Mouse (Mus musculus) stomach, embryonic 15.5 days (tissue): ENCODE results near the gene Stx18. TPM values are rescaled to one million over a fixed set of nuclear protein-coding genes. Genes with fewer than 3 reads are reported as not detected.

Experiments used
- ATAC-seq: fragments of 200-750 bp; cut with Nextera tagmentation; 2 replicates; pipeline ENCODE4 v1.8.0; 2017; ENCODE audit warnings: low read depth, moderate number of reproducible peaks, moderate TSS enrichment; ENCODE audit not compliant: insufficient read depth, low FRiP score
- H3K27ac ChIP-seq: fragments of 300-500 bp; sonication (generic); 2 replicates; pipeline ENCODE4 v1.5.1; 2015; ENCODE audit warnings: mild to moderate bottlenecking, inconsistent platforms
- H3K27me3 ChIP-seq: fragments of 300-500 bp; sonication (generic); replicated peaks from 2 replicates; pipeline ENCODE4 v1.6.1; 2015; ENCODE audit warnings: inconsistent platforms
- H3K36me3 ChIP-seq: fragments of 300-500 bp; sonication (generic); 2 replicates; pipeline ENCODE4 v1.6.1; 2015; ENCODE audit warnings: inconsistent platforms
- H3K4me1 ChIP-seq: fragments of 300-500 bp; sonication (generic); 2 replicates; pipeline ENCODE4 v1.6.1; 2015; ENCODE audit warnings: inconsistent platforms
- H3K4me2 ChIP-seq: fragments of 300-500 bp; sonication (generic); 2 replicates; pipeline ENCODE4 v1.6.1; 2015; ENCODE audit warnings: mild to moderate bottlenecking, inconsistent platforms
- H3K4me3 ChIP-seq: fragments of 300-500 bp; sonication (generic); replicated peaks from 2 replicates; pipeline ENCODE4 v1.5.1; 2015; ENCODE audit warnings: inconsistent platforms
- H3K9ac ChIP-seq: fragments of 300-500 bp; sonication (generic); 2 replicates; pipeline ENCODE4 v1.6.1; 2015; ENCODE audit warnings: inconsistent platforms
- H3K9me3 ChIP-seq: fragments of 300-500 bp; sonication (generic); 2 replicates; pipeline ENCODE4 v1.6.1; 2016; ENCODE audit warnings: inconsistent platforms
- WGBS: fragments of 180-500 bp; shearing (Covaris S2); methylation state at CpG from one replicate; pipeline ENCODE4 v1.1.7; 2015; 5-methylcytosine and 5-hydroxymethylcytosine counted together
- polyA plus RNA-seq: library from polyadenylated mRNA; unstranded; fragments of >200 nt; fragmentation: Nextera tagmentation; extraction: Ambion mirVana; gene quantifications from 2 replicates; pipeline ENCODE4 v1.2.1, GENCODE M21; 2015

Stx18 gene
- polyA plus RNA-seq, 1 experiment from 2014 or later, result 37.2 TPM

DNA sequence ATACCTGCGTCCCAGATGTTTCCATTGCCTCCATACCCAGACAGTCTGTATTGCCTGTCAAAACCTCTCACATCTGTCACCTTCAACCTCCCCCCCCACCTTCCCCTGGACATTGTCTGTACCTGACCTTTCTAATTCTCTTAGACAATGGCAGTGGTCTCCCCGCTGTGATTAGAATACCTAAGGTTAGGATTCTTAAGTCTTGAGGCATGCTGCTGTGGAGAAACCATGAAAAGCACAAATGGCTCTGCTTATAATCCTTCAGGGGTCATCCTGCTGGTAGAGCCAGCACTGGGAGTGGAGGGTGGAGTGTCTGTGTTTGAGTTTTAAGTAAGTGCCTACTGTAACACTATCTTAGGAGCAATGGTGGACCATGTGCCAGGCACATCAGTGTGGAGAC is 64.4 kb downstream of the Stx18 start:
- 0 out of 2 replicates have a peak, but pooled peaks cover 13% of the 10 kb centered on the region for H3K36me3 ChIP-seq
- ATAC-seq, result no peak
- 90% methylated on average over 2 of the region's 2 CpGs for WGBS

DNA sequence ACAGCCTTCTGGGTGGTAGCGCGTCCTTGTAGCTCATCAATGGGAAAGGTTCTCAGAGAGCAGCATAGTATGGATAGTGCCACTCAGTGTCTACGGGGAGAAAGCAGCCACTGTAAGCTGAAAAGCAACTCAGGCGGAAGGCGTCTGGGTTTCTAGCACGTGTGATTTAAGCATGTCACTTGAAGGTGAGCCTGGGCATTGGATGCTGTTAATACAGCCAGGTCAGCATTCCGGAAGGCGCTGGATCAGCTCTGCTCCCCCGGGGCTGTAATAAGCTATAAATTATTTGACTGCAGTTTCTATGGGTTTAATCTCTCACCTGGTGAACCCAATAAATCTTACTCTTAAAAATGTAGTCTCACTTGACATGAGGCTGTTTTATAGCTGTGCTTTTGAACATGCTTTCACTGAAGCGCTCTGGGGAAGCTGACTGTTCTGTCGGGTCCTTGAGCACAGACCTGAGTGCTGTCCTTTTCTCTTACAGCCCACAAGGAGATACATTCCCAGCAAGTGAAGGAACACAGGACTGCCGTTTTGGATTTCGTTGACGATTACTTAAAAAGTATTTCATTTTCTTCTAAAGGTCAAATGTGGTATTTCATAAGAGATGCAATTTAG is 67.6 kb downstream of the Stx18 start:
- no peaks in the 10 kb centered on the region for H3K9me3 ChIP-seq
- 0 out of 2 replicates have a peak, but pooled peaks cover 13% of the 10 kb centered on the region for H3K36me3 ChIP-seq
- H3K4me2 ChIP-seq, result no peak overlapping the region
- H3K27me3 ChIP-seq, result no peaks in the 10 kb centered on the region
- H3K4me3 ChIP-seq, result no peak overlapping the region
- no peak overlapping the region for H3K27ac ChIP-seq
- no peaks in the 10 kb centered on the region for H3K4me1 ChIP-seq
- no peak for ATAC-seq
- no peak overlapping the region for H3K9ac ChIP-seq
- WGBS, result 82% methylated on average over 14 of the region's 14 CpGs

More for the DNA sequence above, 64.4 kb downstream of the Stx18 start:
- no peak overlapping the region for H3K9ac ChIP-seq
- H3K27me3 ChIP-seq, result no peaks in the 10 kb centered on the region
- H3K27ac ChIP-seq, result no peak overlapping the region
- H3K4me2 ChIP-seq, result no peak overlapping the region
- H3K4me3 ChIP-seq, result no peak overlapping the region
- no peaks in the 10 kb centered on the region for H3K9me3 ChIP-seq
- H3K4me1 ChIP-seq, result no peaks in the 10 kb centered on the region

DNA sequence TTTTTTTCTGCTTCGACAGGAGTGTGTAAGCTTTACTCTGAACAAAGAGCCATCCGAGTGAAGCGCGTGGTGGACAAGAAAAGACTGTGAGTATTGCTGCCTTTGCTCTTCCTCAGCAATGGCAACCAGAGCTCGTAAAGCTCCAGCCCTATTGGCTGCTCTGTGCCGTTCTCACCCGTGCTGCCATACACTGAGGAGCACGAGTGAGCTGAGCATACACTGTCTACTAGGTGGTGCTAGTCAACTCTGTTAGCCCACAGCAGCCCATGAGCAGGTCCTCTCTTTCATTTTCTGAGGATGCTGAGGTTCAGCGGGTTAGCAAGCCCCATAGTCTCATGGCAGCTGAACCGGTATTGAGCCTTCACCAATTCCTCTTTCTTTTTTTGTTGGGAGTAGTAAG is 68.3 kb downstream of the Stx18 start:
- no peak overlapping the region for H3K4me3 ChIP-seq
- no peak for ATAC-seq
- no peaks in the 10 kb centered on the region for H3K9me3 ChIP-seq
- H3K27ac ChIP-seq, result no peak overlapping the region
- H3K9ac ChIP-seq, result no peak overlapping the region
- 86% methylated on average over 10 of the region's 10 CpGs for WGBS
- 0 out of 2 replicates have a peak, but pooled peaks cover 13% of the 10 kb centered on the region for H3K36me3 ChIP-seq
- no peak overlapping the region for H3K4me2 ChIP-seq
- no peaks in the 10 kb centered on the region for H3K27me3 ChIP-seq
- H3K4me1 ChIP-seq, result no peaks in the 10 kb centered on the region

DNA sequence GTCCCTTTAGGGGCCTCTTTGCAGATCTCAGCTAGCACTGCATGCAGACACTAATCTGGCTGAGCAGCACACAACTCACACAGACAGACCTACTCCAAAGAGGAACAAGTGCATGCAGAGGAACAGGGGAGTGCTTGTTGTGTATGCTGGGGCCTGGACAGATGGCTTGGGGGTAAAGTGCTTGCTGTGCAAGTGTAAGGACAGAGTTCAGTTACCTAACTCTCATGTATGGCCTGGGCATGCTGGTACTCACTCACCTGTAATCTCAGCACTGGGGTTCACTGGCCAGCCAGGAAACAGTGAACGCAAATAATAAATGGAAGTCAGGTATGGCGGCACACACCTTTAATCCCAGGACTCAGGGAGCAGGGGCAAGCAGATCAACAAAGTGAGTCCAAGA is 76.0 kb downstream of the Stx18 start:
- Histone ChIP-seq H3K4me2 (no peak overlapping the region), H3K9me3 (no peaks in the 10 kb centered on the region), H3K4me3 (no peak overlapping the region), H3K4me1 (no peaks in the 10 kb centered on the region), H3K36me3 (peaks cover 3% of the 10 kb centered on the region; the same call in 1 of the 2 replicates), H3K27ac (no peak overlapping the region), H3K9ac (no peak overlapping the region), H3K27me3 (no peaks in the 10 kb centered on the region)
- ATAC-seq, result no peak
- 95% methylated on average over 2 of the region's 2 CpGs for WGBS

DNA sequence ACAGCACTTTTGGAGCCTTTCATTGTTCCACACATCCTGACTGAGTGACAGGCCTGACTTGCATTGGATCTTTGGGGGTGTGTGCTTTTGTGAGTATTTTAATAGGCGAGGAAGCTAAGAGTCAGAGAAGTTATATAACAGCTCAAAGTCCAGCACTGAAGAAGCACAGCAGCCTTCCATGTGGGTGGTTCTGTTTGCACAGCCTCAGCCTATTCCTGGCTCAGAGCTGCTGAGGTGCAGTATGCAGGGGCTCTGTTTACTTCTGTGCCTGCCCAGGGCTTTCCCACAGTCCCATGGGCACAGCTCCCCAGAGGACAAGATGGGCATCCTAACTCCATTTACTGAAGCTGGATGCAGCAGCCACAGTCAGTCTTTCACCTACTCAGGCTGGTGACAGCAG is 78.5 kb downstream of the Stx18 start:
- H3K9me3 ChIP-seq, result no peaks in the 10 kb centered on the region
- H3K36me3 ChIP-seq, result peaks cover 3% of the 10 kb centered on the region; the same call in 1 of the 2 replicates
- H3K27ac ChIP-seq, result no peak overlapping the region
- no peak overlapping the region for H3K4me2 ChIP-seq
- peak; percentile 82 for ATAC-seq
- H3K4me1 ChIP-seq, result no peaks in the 10 kb centered on the region
- H3K9ac ChIP-seq, result no peak overlapping the region
- H3K27me3 ChIP-seq, result no peaks in the 10 kb centered on the region
- no peak overlapping the region for H3K4me3 ChIP-seq
- WGBS, result 70% methylated on average over 1 of the region's 1 CpGs

DNA sequence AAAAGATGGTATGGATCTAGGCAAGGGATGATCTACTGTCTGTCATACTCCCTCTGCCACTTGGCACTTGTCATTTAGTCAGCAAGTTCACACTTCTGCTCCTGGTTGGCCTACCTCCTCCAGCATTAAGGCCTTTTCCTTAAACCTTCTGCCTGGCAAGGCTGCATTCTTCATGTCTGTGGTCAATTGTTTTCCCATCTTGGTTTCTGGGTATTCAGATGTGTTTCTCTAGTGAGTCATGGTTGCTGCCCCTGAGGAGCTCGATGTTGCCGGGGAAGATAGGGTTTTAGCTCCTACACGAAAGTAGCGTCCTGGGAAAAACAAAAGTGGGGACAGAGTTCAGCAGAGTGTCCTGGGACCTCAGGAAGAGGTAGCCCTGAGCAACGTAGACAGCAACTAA is 80.7 kb downstream of the Stx18 start:
- Histone ChIP-seq H3K27ac (no peak overlapping the region), H3K9ac (no peak overlapping the region), H3K4me1 (no peaks in the 10 kb centered on the region), H3K27me3 (no peaks in the 10 kb centered on the region), H3K4me2 (no peak overlapping the region), H3K36me3 (peaks cover 3% of the 10 kb centered on the region; the same call in 1 of the 2 replicates), H3K9me3 (no peaks in the 10 kb centered on the region), H3K4me3 (no peak overlapping the region)
- 89% methylated on average over 5 of the region's 5 CpGs for WGBS
- no peak for ATAC-seq

DNA sequence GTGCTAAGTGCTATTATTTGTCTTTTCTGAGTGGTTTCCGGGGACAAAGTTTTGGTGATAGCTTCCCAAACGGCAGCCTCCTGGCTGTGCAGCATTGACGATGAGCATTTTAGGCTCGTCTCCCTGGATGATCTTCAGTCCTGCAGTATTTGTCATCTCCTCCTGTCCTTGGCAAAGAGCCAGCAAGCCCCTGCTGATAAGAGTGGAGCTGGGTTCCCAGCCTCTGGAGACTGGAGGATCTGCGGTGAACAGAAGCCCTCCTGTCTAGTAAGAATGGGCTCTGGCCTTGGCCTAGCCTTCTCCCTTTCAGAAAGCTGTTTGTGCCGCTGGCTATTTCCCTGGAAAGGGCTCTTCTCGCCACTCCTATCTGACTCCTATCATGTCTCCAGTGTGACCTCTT is 83.2 kb downstream of the Stx18 start:
- no peak overlapping the region for H3K9ac ChIP-seq
- H3K27ac ChIP-seq, result no peak overlapping the region
- H3K4me2 ChIP-seq, result no peak overlapping the region
- H3K9me3 ChIP-seq, result no peaks in the 10 kb centered on the region
- no peaks in the 10 kb centered on the region for H3K4me1 ChIP-seq
- H3K36me3 ChIP-seq, result no peaks in the 10 kb centered on the region
- WGBS, result 76% methylated on average over 7 of the region's 7 CpGs
- H3K4me3 ChIP-seq, result no peak overlapping the region
- ATAC-seq, result no peak
- no peaks in the 10 kb centered on the region for H3K27me3 ChIP-seq

DNA sequence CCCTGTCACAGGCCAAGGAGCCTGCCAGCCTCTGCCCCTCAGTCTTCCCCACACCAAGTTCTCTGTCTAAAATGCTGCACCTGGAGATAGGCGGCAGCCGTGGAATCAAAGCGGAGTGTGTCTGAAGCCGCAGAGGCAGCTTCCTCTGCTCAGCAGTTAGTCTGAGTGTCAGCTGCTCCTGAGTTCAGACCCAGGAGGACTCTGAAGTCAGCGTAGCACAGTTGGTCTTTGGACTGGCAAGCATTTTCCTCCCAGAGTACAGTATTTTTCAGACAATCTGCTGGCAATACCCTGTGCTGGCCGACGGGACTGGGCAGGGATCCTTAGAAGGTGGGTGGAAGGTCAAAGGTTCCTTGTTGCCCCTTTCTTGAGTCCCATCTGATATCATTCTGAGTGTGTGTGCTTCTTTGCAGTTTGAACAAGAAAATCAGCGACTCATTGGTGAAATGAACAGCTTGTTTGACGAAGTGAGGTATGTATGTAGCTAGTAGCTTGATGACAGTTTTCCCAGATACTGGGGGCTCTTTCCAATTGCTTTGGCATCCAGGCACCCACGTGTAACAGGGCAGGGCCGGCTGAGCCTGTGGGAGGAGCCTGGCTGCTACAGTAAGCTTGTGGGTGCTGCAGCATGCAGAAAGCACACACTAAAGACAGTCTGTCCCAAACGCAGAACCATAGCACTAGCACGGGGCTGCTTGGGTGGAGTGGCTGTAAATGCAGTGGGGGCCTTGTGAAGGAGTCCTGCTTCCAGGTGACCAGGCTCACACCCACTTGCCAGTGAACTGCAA is 88.2 kb downstream of the Stx18 start:
- 82% methylated on average over 13 of the region's 13 CpGs for WGBS
- no peak for ATAC-seq

DNA sequence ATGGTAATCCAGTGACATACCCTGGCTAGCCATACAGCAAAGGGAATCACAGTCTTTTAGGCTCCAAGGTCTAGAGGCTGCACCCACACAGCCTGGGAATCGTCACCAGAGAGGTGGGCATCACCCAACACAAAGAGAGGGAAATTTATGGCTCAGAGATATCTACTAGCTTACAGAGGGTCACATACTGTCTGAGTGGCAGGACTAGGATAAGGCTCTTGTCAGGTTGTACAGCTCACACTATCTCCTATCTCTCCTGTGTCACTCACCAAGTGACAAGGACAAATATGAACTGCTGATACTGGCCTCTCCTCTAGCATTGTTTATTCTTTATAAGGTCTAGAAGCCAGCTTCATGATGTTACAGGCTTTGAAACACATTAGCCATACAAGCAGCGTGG is 90.8 kb downstream of the Stx18 start:
- H3K27me3 ChIP-seq, result no peaks in the 10 kb centered on the region
- WGBS, result 81% methylated on average over 2 of the region's 2 CpGs
- H3K4me3 ChIP-seq, result no peak overlapping the region
- H3K27ac ChIP-seq, result no peak overlapping the region
- H3K9me3 ChIP-seq, result no peaks in the 10 kb centered on the region
- ATAC-seq, result no peak
- H3K36me3 ChIP-seq, result peaks cover 11% of the 10 kb centered on the region; the same call in 1 of the 2 replicates
- H3K9ac ChIP-seq, result no peak overlapping the region
- no peaks in the 10 kb centered on the region for H3K4me1 ChIP-seq
- no peak overlapping the region for H3K4me2 ChIP-seq

More for the DNA sequence above, 88.2 kb downstream of the Stx18 start:
- Histone ChIP-seq H3K9me3 (no peaks in the 10 kb centered on the region), H3K4me3 (no peak overlapping the region), H3K36me3 (peaks cover 11% of the 10 kb centered on the region; the same call in 1 of the 2 replicates), H3K4me1 (no peaks in the 10 kb centered on the region), H3K9ac (no peak overlapping the region), H3K4me2 (no peak overlapping the region), H3K27me3 (no peaks in the 10 kb centered on the region), H3K27ac (no peak overlapping the region)

DNA sequence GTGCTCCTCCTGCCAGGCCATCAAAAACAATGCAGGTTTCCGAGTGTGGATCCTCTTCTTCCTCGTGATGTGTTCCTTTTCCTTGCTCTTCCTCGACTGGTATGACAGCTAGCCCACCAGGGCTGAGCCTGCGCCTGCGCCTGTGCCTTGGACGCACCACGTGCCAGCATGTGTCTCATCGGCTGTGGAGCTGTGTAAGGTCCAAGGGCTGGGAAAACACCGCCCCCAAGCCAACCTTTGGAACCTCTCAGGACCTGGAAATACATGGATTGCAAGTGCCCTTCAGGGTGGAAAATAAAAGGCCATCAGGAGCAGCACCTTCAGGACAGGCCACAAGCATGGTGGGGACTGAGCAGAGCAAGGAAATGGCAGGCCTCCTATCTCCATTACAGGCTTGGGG is 97.7 kb downstream of the Stx18 start:
- 90% methylated on average over 9 of the region's 9 CpGs for WGBS
- no peak overlapping the region for H3K27ac ChIP-seq
- ATAC-seq, result no peak
- peaks cover 14% of the 10 kb centered on the region; the same call in 1 of the 2 replicates for H3K36me3 ChIP-seq
- H3K4me1 ChIP-seq, result no peaks in the 10 kb centered on the region
- H3K4me2 ChIP-seq, result no peak overlapping the region
- no peak overlapping the region for H3K4me3 ChIP-seq
- H3K27me3 ChIP-seq, result no peaks in the 10 kb centered on the region
- H3K9ac ChIP-seq, result no peak overlapping the region
- H3K9me3 ChIP-seq, result no peaks in the 10 kb centered on the region

DNA sequence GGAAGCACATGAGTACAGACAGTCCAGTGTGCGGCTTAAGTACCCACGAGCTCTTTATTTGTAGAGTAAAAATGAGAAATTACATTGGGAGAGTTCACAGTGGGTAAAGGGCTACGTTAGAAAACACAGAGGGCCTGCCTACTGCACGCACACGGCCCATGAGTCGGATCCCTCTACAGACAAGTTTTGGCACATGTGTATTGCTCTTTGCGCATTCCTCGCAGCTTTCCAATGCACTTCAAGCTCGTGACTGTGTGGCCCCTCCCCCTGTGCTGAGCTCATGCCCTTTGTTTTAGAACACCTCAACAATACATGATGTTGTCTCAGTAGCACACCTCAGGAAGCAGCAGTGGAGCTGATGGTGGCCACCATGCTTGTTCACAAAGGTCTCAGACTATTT is 98.6 kb downstream of the Stx18 start:
- Histone ChIP-seq H3K4me1 (no peaks in the 10 kb centered on the region), H3K4me2 (no peak overlapping the region), H3K9me3 (no peaks in the 10 kb centered on the region), H3K4me3 (no peak overlapping the region), H3K27me3 (no peaks in the 10 kb centered on the region), H3K36me3 (peaks cover 14% of the 10 kb centered on the region; the same call in 1 of the 2 replicates), H3K9ac (no peak overlapping the region), H3K27ac (no peak overlapping the region)
- no peak for ATAC-seq
- 84% methylated on average over 9 of the region's 9 CpGs for WGBS

DNA sequence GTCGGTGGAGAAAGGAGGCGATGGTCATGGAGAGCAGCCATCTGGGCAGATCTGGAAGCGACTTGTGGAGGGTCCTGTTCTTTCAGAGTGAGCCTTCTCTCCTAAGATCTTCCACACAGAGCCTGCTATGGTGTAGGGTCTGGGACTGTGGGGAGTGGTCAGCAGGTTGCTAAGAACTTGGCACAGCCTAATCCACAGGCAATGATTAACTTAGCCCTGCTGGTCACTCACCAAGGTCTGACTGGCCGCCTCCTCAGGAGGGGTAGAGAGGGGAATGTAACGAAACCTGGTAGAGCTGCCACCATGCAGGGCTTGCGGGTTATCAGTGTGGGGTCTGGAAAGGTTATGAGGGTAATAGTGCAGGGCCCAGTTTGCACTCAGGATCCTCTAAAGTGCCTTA is 102.4 kb downstream of the Stx18 start:
- Histone ChIP-seq H3K9me3 (no peaks in the 10 kb centered on the region), H3K36me3 (peaks cover 14% of the 10 kb centered on the region; the same call in 1 of the 2 replicates), H3K27ac (no peak overlapping the region), H3K4me1 (no peaks in the 10 kb centered on the region), H3K4me3 (no peak overlapping the region), H3K9ac (no peak overlapping the region), H3K27me3 (no peaks in the 10 kb centered on the region), H3K4me2 (no peak overlapping the region)
- 75% methylated on average over 6 of the region's 6 CpGs for WGBS
- ATAC-seq, result no peak
